Mouse (Mus musculus): ENCODE results near the gene Smco4. TPM values are rescaled to one million over a fixed set of nuclear protein-coding genes. Genes with fewer than 3 reads are reported as not detected.
"Not testable (repeated sequence)": the region's sequence is repeated elsewhere in the genome, so short reads cannot be mapped to it uniquely, and the experiment has no call there.

Gene Smco4
- polyA plus RNA-seq, 1 experiment from 2014 or later: 7.5 TPM

DNA sequence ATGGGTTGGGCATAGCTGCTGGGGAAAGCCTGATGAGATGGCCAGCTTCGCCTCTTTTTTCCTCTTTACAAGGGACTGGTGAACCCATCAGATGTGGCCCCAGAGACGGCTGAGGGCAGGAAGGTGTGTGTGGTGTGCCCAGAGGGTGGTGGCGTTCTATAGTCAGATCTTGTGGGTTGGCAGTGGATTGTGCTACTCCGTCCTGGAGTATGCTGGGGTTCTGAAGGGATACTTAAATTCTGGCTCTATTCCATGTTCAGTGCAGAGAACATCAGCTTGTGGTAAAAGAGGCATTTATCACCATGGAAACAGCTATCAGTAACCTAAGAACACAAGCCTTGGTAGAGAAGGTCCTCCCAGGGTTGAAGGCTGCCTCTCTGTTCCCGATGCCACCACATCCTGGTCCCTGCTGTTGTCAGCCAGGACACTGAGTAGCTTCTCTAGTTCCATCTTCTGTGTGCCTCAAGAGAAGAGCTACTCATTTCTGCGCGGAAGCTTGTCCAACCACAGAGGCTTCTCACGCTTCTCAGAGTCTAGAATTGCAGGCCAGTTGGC, 45.8 kb downstream of the Smco4 start:
- ATAC-seq (ENCODE audit: insufficient number of reproducible peaks, low FRiP score, low TSS enrichment, low read depth): no peak
- Histone ChIP-seq H3K9ac (ENCODE audit: low read length) (no peak overlapping the region), H3K4me1 (ENCODE audit: control insufficient read depth, insufficient read depth, low read length) (peaks cover 7% of the 10 kb centered on the region; the same call in 1 of the 2 replicates), H3K27ac (replicated peaks; ENCODE audit: low read depth, low read length) (no peak overlapping the region), H3K9me3 (ENCODE audit: control insufficient read depth, low read length) (no peaks in the 10 kb centered on the region), H3K4me2 (ENCODE audit: low read depth, severe bottlenecking) (no peak overlapping the region), H3K4me3 (ENCODE audit: low read depth, low read length) (no peak overlapping the region), H3K36me3 (ENCODE audit: control insufficient read depth, insufficient read depth, low read length) (no peaks in the 10 kb centered on the region), H3K27me3 (ENCODE audit: control insufficient read depth, insufficient read depth, low read length) (no peaks in the 10 kb centered on the region)
- WGBS: 93% methylated on average over 8 of the region's 8 CpGs
- DNase-seq (ENCODE audit: low spot score): no peak

- Histone ChIP-seq H3K36me3 (ENCODE audit: control insufficient read depth, insufficient read depth, low read length) (no peaks in the 10 kb centered on the region), H3K9me3 (ENCODE audit: control insufficient read depth, low read length) (no peaks in the 10 kb centered on the region), H3K27me3 (ENCODE audit: control insufficient read depth, insufficient read depth, low read length) (no peaks in the 10 kb centered on the region), H3K4me3 (ENCODE audit: low read depth, low read length) (no peak overlapping the region), H3K27ac (replicated peaks; ENCODE audit: low read depth, low read length) (no peak overlapping the region), H3K9ac (ENCODE audit: low read length) (no peak overlapping the region), H3K4me2 (ENCODE audit: low read depth, severe bottlenecking) (no peak overlapping the region), H3K4me1 (ENCODE audit: control insufficient read depth, insufficient read depth, low read length) (no peaks in the 10 kb centered on the region)
- DNase-seq (ENCODE audit: low spot score) (no peak), ATAC-seq (ENCODE audit: insufficient number of reproducible peaks, low FRiP score, low TSS enrichment, low read depth) (no peak)
- 81% methylated on average over 5 of the region's 5 CpGs for WGBS
Measured at GRCm38 (mm10) chr9:15541735-15542354, 48.6 kb downstream of the Smco4 start.

- WGBS: 90% methylated on average over 4 of the region's 4 CpGs
Measured at GRCm38 (mm10) chr9:15550461-15550961, 57.3 kb downstream of the Smco4 start.

GRCm38 (mm10) chr9:15551073-15551472, 57.8 kb downstream of the Smco4 start:
- not testable (repeated sequence) for H3K9ac ChIP-seq (ENCODE audit: low read length); DNase-seq (ENCODE audit: low spot score); H3K27ac ChIP-seq (replicated peaks; ENCODE audit: low read depth, low read length); H3K4me1 ChIP-seq (ENCODE audit: control insufficient read depth, insufficient read depth, low read length); H3K4me2 ChIP-seq (ENCODE audit: low read depth, severe bottlenecking); ATAC-seq (ENCODE audit: insufficient number of reproducible peaks, low FRiP score, low TSS enrichment, low read depth); H3K36me3 ChIP-seq (ENCODE audit: control insufficient read depth, insufficient read depth, low read length); H3K9me3 ChIP-seq (ENCODE audit: control insufficient read depth, low read length); H3K27me3 ChIP-seq (ENCODE audit: control insufficient read depth, insufficient read depth, low read length); H3K4me3 ChIP-seq (ENCODE audit: low read depth, low read length)
- WGBS: 92% methylated on average over 6 of the region's 6 CpGs

More at GRCm38 (mm10) chr9:15550461-15550961, 57.3 kb downstream of the Smco4 start:
- ATAC-seq (ENCODE audit: insufficient number of reproducible peaks, low FRiP score, low TSS enrichment, low read depth) (no peak), DNase-seq (ENCODE audit: low spot score) (no peak)
- no peaks in the 10 kb centered on the region for H3K4me1 ChIP-seq (ENCODE audit: control insufficient read depth, insufficient read depth, low read length)
- no peaks in the 10 kb centered on the region for H3K36me3 ChIP-seq (ENCODE audit: control insufficient read depth, insufficient read depth, low read length)
- H3K4me2 ChIP-seq (ENCODE audit: low read depth, severe bottlenecking): no peak overlapping the region
- H3K27ac ChIP-seq (replicated peaks; ENCODE audit: low read depth, low read length): no peak overlapping the region
- H3K9ac ChIP-seq (ENCODE audit: low read length): no peak overlapping the region
- no peaks in the 10 kb centered on the region for H3K9me3 ChIP-seq (ENCODE audit: control insufficient read depth, low read length)
- H3K27me3 ChIP-seq (ENCODE audit: control insufficient read depth, insufficient read depth, low read length): no peaks in the 10 kb centered on the region
- no peak overlapping the region for H3K4me3 ChIP-seq (ENCODE audit: low read depth, low read length)

GRCm38 (mm10) chr9:15551933-15552851, 59.0 kb downstream of the Smco4 start:
- Histone ChIP-seq H3K27ac (replicated peaks; ENCODE audit: low read depth, low read length) (no peak overlapping the region), H3K27me3 (ENCODE audit: control insufficient read depth, insufficient read depth, low read length) (no peaks in the 10 kb centered on the region), H3K4me3 (ENCODE audit: low read depth, low read length) (no peak overlapping the region), H3K36me3 (ENCODE audit: control insufficient read depth, insufficient read depth, low read length) (no peaks in the 10 kb centered on the region), H3K9ac (ENCODE audit: low read length) (no peak overlapping the region), H3K4me1 (ENCODE audit: control insufficient read depth, insufficient read depth, low read length) (no peaks in the 10 kb centered on the region), H3K9me3 (ENCODE audit: control insufficient read depth, low read length) (no peaks in the 10 kb centered on the region), H3K4me2 (ENCODE audit: low read depth, severe bottlenecking) (no peak overlapping the region)
- ATAC-seq (ENCODE audit: insufficient number of reproducible peaks, low FRiP score, low TSS enrichment, low read depth) (no peak), DNase-seq (ENCODE audit: low spot score) (no peak)
- WGBS: 86% methylated on average over 15 of the region's 15 CpGs

DNA sequence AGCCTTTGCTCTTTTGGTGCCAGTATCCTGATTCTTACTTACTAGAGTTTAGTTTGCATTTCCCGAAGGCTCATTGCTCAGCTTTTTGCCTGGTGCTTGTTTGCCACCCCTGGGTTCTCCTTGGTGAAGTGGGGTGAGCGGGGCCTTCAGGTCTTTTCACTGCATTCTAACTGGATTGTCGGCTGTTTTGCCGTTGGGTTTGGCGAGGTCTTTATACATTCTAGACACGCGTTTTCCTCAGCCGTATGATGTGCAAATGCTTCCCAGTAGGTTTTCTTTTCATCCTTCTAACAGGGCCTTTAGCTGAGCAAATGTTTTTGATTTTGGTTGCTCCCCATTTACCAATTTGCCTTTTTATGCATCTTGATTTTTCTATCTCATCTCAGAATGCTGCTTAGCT, 60.1 kb downstream of the Smco4 start:
- no peak overlapping the region for H3K4me3 ChIP-seq (ENCODE audit: low read depth, low read length)
- no peak overlapping the region for H3K9ac ChIP-seq (ENCODE audit: low read length)
- no peak for ATAC-seq (ENCODE audit: insufficient number of reproducible peaks, low FRiP score, low TSS enrichment, low read depth)
- no peaks in the 10 kb centered on the region for H3K4me1 ChIP-seq (ENCODE audit: control insufficient read depth, insufficient read depth, low read length)
- no peak overlapping the region for H3K4me2 ChIP-seq (ENCODE audit: low read depth, severe bottlenecking)
- H3K27ac ChIP-seq (replicated peaks; ENCODE audit: low read depth, low read length): no peak overlapping the region
- WGBS: 86% methylated on average over 8 of the region's 8 CpGs
- DNase-seq (ENCODE audit: low spot score): no peak
- no peaks in the 10 kb centered on the region for H3K9me3 ChIP-seq (ENCODE audit: control insufficient read depth, low read length)
- H3K36me3 ChIP-seq (ENCODE audit: control insufficient read depth, insufficient read depth, low read length): no peaks in the 10 kb centered on the region
- H3K27me3 ChIP-seq (ENCODE audit: control insufficient read depth, insufficient read depth, low read length): no peaks in the 10 kb centered on the region

GRCm38 (mm10) chr9:15560451-15560850, 67.2 kb downstream of the Smco4 start:
- WGBS: 80% methylated on average over 3 of the region's 3 CpGs
- ATAC-seq (ENCODE audit: insufficient number of reproducible peaks, low FRiP score, low TSS enrichment, low read depth) (no peak), DNase-seq (ENCODE audit: low spot score) (no peak)
- Histone ChIP-seq H3K9me3 (ENCODE audit: control insufficient read depth, low read length) (no peaks in the 10 kb centered on the region), H3K36me3 (ENCODE audit: control insufficient read depth, insufficient read depth, low read length) (no peaks in the 10 kb centered on the region), H3K27me3 (ENCODE audit: control insufficient read depth, insufficient read depth, low read length) (no peaks in the 10 kb centered on the region), H3K4me3 (ENCODE audit: low read depth, low read length) (no peak overlapping the region), H3K4me2 (ENCODE audit: low read depth, severe bottlenecking) (no peak overlapping the region), H3K27ac (replicated peaks; ENCODE audit: low read depth, low read length) (no peak overlapping the region), H3K4me1 (ENCODE audit: control insufficient read depth, insufficient read depth, low read length) (0 out of 2 replicates have a peak, but pooled peaks cover 4% of the 10 kb centered on the region), H3K9ac (ENCODE audit: low read length) (no peak overlapping the region)

GRCm38 (mm10) chr9:15562353-15562752, 69.1 kb downstream of the Smco4 start:
- Histone ChIP-seq H3K4me1 (ENCODE audit: control insufficient read depth, insufficient read depth, low read length) (0 out of 2 replicates have a peak, but pooled peaks cover 4% of the 10 kb centered on the region), H3K4me2 (ENCODE audit: low read depth, severe bottlenecking) (no peak overlapping the region), H3K27me3 (ENCODE audit: control insufficient read depth, insufficient read depth, low read length) (no peaks in the 10 kb centered on the region), H3K9me3 (ENCODE audit: control insufficient read depth, low read length) (no peaks in the 10 kb centered on the region), H3K36me3 (ENCODE audit: control insufficient read depth, insufficient read depth, low read length) (no peaks in the 10 kb centered on the region), H3K27ac (replicated peaks; ENCODE audit: low read depth, low read length) (no peak overlapping the region), H3K9ac (ENCODE audit: low read length) (no peak overlapping the region), H3K4me3 (ENCODE audit: low read depth, low read length) (no peak overlapping the region)
- 95% methylated on average over 7 of the region's 7 CpGs for WGBS
- no peak for DNase-seq (ENCODE audit: low spot score)
- ATAC-seq (ENCODE audit: insufficient number of reproducible peaks, low FRiP score, low TSS enrichment, low read depth): no peak

All from limb, embryonic 11.5 days (tissue).